Comparison of ENCODE assay signal across 8 mouse cellular contexts in the genomic region with DNA sequence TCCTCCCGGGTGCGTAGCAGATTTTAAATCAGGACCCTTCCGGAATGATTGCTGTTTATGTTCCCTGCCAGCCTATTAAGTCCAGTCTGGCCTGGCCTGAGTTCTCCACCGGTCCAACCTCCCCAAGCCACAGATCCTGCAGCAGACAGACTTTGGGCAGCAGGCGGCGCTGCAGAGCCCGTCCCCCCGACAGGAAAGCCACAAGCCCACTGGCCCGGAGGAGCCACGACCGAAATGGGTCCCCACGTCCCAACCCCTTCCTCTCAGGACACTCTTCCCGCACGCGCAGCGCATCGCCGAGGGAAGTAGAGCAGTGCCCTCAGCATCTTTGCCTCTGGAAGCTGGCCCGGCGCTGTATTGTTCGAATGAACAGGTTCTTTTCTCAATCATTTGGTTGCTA. TPM values are rescaled to one million over a fixed set of nuclear protein-coding genes. Genes with fewer than 3 reads are reported as not detected.
DNase-seq lines count a peak whose midpoint lies in the region; ATAC-seq and TF ChIP-seq lines count a peak whose summit lies in the region.

No protein-coding gene starts in this region.

- H3K4me3 ChIP-seq in embryonic fibroblast, embryonic 13.5 days (ENCODE audit: insufficient read depth, low read length): 0 out of 2 replicates have a peak overlapping the region, but pooled peaks have one; percentile 24
- peak overlapping the region; percentile 56 to 83 for H3K4me3 ChIP-seq in heart, embryonic 14.5 days (ENCODE audit: control insufficient read depth in 1 of 2, insufficient read depth in 1 of 2, low read depth in 1 of 2, low read length in 2 of 2)
- peak overlapping the region; percentile 72 for H3K4me3 ChIP-seq in kidney, embryonic 16.5 days (ENCODE audit: low read length)
- peak overlapping the region; percentile 56 for H3K4me3 ChIP-seq in liver, embryonic 12.5 days
- H3K4me3 ChIP-seq in neural tube, embryonic 13.5 days: peak overlapping the region; percentile 82

- no peaks in the 10 kb centered on the region for H3K27me3 ChIP-seq in heart, embryonic 14.5 days (ENCODE audit: control insufficient read depth, insufficient read depth, low read length)
- H3K27me3 ChIP-seq in kidney, embryonic 16.5 days (ENCODE audit: insufficient read depth, low read length): peaks cover 2% of the 10 kb centered on the region; the same call in 1 of the 2 replicates
- H3K27me3 ChIP-seq in liver, embryonic 12.5 days (replicated peaks): peaks cover 50% of the 10 kb centered on the region
- H3K27me3 ChIP-seq in neural tube, embryonic 13.5 days: peaks cover 5% of the 10 kb centered on the region

- H3K9ac ChIP-seq in heart, embryonic 14.5 days (ENCODE audit: low read length): peak overlapping the region; percentile 74
- H3K9ac ChIP-seq in kidney, embryonic 16.5 days (replicated peaks; ENCODE audit: low read length): peak overlapping the region; percentile 76
- no peak overlapping the region for H3K9ac ChIP-seq in liver, embryonic 12.5 days
- H3K9ac ChIP-seq in neural tube, embryonic 13.5 days: peak overlapping the region; percentile 85

- no peaks in the 10 kb centered on the region for H3K9me3 ChIP-seq in heart, embryonic 14.5 days (ENCODE audit: control insufficient read depth, low read length)
- no peaks in the 10 kb centered on the region for H3K9me3 ChIP-seq in kidney, embryonic 16.5 days (ENCODE audit: low read length)
- no peaks in the 10 kb centered on the region for H3K9me3 ChIP-seq in liver, embryonic 12.5 days (replicated peaks)
- no peaks in the 10 kb centered on the region for H3K9me3 ChIP-seq in neural tube, embryonic 13.5 days

- 5% methylated on average over 21 of the region's 21 CpGs for WGBS in heart, embryonic 14.5 days
- WGBS in kidney, embryonic 16.5 days: 1% methylated on average over 21 of the region's 21 CpGs
- WGBS in liver, embryonic 12.5 days (ENCODE audit: insufficient replicate concordance): 4% methylated on average over 21 of the region's 21 CpGs
- 3% methylated on average over 21 of the region's 21 CpGs for WGBS in neural tube, embryonic 13.5 days

- no peak for TF ChIP-seq POLR2A in brain, embryonic 14.5 days (IDR thresholded peaks at IDR 0.05; ENCODE audit: borderline replicate concordance, extremely low read depth, insufficient read depth, insufficient read length, poor library complexity, severe bottlenecking)
- TF ChIP-seq POLR2A in embryonic fibroblast, embryonic 13.5 days (IDR thresholded peaks at IDR 0.05; ENCODE audit: low read depth, low read length): no peak

- peak overlapping the region; percentile 89 for H3K4me2 ChIP-seq in heart, embryonic 14.5 days (ENCODE audit: low read length)
- peak overlapping the region; percentile 92 for H3K4me2 ChIP-seq in kidney, embryonic 16.5 days (replicated peaks; ENCODE audit: low read depth, low read length)
- H3K4me2 ChIP-seq in liver, embryonic 12.5 days: peak overlapping the region; percentile 72
- peak overlapping the region; percentile 69 for H3K4me2 ChIP-seq in neural tube, embryonic 13.5 days

- no peak overlapping the region for H3K27ac ChIP-seq in embryonic fibroblast, embryonic 13.5 days (ENCODE audit: insufficient read depth, low read length)
- H3K27ac ChIP-seq in heart, embryonic 14.5 days (replicated peaks in 1 of 2; ENCODE audit: control insufficient read depth in 1 of 2, insufficient read depth in 1 of 2, low read depth in 2 of 2, low read length in 2 of 2): 0 out of 4 replicates have a peak overlapping the region, but pooled peaks of 1 of the 2 experiments have one; percentile 9
- no peak overlapping the region; the same call in 1 of the 2 replicates for H3K27ac ChIP-seq in kidney, embryonic 16.5 days (ENCODE audit: low read length)
- H3K27ac ChIP-seq in liver, embryonic 12.5 days: no peak overlapping the region
- peak overlapping the region; percentile 79 for H3K27ac ChIP-seq in neural tube, embryonic 13.5 days (replicated peaks)

- peak; percentile 89 for TF ChIP-seq CTCF in brain, embryonic 14.5 days (IDR thresholded peaks at IDR 0.05; ENCODE audit: borderline replicate concordance, extremely low read depth, insufficient read depth, insufficient read length)
- TF ChIP-seq CTCF in embryonic fibroblast, embryonic 13.5 days (IDR thresholded peaks at IDR 0.05; ENCODE audit: borderline replicate concordance, insufficient read depth, low read length): peak; percentile 69

- peak; percentile 18 for DNase-seq in A20 (ENCODE audit: low read depth, low spot score)
- peak; percentile 89 for DNase-seq in brain, embryonic 14.5 days (ENCODE audit: low read depth)
- DNase-seq in telencephalon, adult 2 months (ENCODE audit: low read depth, low spot score): peak; percentile 12

- no peaks in the 10 kb centered on the region for H3K36me3 ChIP-seq in heart, embryonic 14.5 days (ENCODE audit: control insufficient read depth, insufficient read depth, low read length)
- no peaks in the 10 kb centered on the region for H3K36me3 ChIP-seq in kidney, embryonic 16.5 days (ENCODE audit: insufficient read depth, low read length)
- no peaks in the 10 kb centered on the region for H3K36me3 ChIP-seq in liver, embryonic 12.5 days
- H3K36me3 ChIP-seq in neural tube, embryonic 13.5 days: no peaks in the 10 kb centered on the region

- no peaks in the 10 kb centered on the region for H3K4me1 ChIP-seq in embryonic fibroblast, embryonic 13.5 days (ENCODE audit: control insufficient read depth, insufficient read depth, low read length)
- peaks cover 6 to 9% of the 10 kb centered on the region in 2 experiments; a peak in 3 of 4 replicates for H3K4me1 ChIP-seq in heart, embryonic 14.5 days (ENCODE audit: control insufficient read depth in 2 of 2, insufficient read depth in 2 of 2, low read length in 2 of 2)
- peaks cover 12% of the 10 kb centered on the region for H3K4me1 ChIP-seq in kidney, embryonic 16.5 days (ENCODE audit: insufficient read depth, low read length)
- peaks cover 6% of the 10 kb centered on the region; the same call in 1 of the 2 replicates for H3K4me1 ChIP-seq in liver, embryonic 12.5 days
- peaks cover 16% of the 10 kb centered on the region for H3K4me1 ChIP-seq in neural tube, embryonic 13.5 days (replicated peaks)

- peak; percentile 52; the same call in 1 of the 2 replicates for ATAC-seq in heart, embryonic 14.5 days (ENCODE audit: insufficient number of reproducible peaks, insufficient read depth, low FRiP score, low read depth)
- peak; percentile 56 for ATAC-seq in kidney, embryonic 16.5 days (ENCODE audit: low FRiP score, low TSS enrichment)
- no peak for ATAC-seq in liver, embryonic 12.5 days
- ATAC-seq in neural tube, embryonic 13.5 days (ENCODE audit: low read depth): peak; percentile 64

RNA-seq across cellular contexts. Expression of gene Trpc3, which starts 1.1 kb away (rescaled TPM):
- polyA plus RNA-seq in brain, embryonic 14.5 days (2012; rRNA removed): 8.7 and 11.9 TPM in 2 replicates
- polyA plus RNA-seq in embryonic fibroblast, embryonic 13.5 days (2011; ENCODE audit: insufficient read length, low read depth, missing spikeins): 0.60 TPM in 1 of 2 replicates, not detected in the other
- polyA plus RNA-seq in heart, embryonic 14.5 days (2014; fragmentation: Nextera tagmentation; extraction: Ambion mirVana): 6.1 and 6.4 TPM in 2 replicates
- 4.8 and 6.8 TPM in 2 replicates for polyA plus RNA-seq in kidney, embryonic 16.5 days (2015; fragmentation: Nextera tagmentation; extraction: Ambion mirVana)
- polyA plus RNA-seq in liver, embryonic 12.5 days (2016; fragmentation: Nextera tagmentation; extraction: Ambion mirVana): 0.65 and 0.81 TPM in 2 replicates
- polyA plus RNA-seq in neural tube, embryonic 13.5 days (2015; fragmentation: Nextera tagmentation; extraction: Ambion mirVana): 9.6 and 12.0 TPM in 2 replicates

Comparison
In these comparisons a context has a peak if more than half of its experiments do, and no peak if none do; other contexts are left out.
1. DNase-seq: peak in every context shown above with its lines; median percentile 89 in brain, embryonic 14.5 days; 18 in A20; 12 in telencephalon, adult 2 months.
2. H3K4me3 ChIP-seq: peak in every context shown above with its lines; median percentile 82 in neural tube, embryonic 13.5 days; 72 in kidney, embryonic 16.5 days; 70 in heart, embryonic 14.5 days; 56 in liver, embryonic 12.5 days; 24 in embryonic fibroblast, embryonic 13.5 days.